Mouse (Mus musculus) brain, embryonic 14.5 days (tissue): ENCODE measurements at regions not wholly inside any gene's neighbourhood (a gene's known extent, or its start where the extent isn't known, plus 50 kb on each side); places are given as distances from the start of the nearest gene placed in this dataset.
"Not testable (repeated sequence)": the region's sequence is repeated elsewhere in the genome, so short reads cannot be mapped to it uniquely, and the experiment has no call there.

Experiments
- DNase-seq: peaks from one replicate; pipeline ENCODE4 v3.0.0-alpha.2; 2011; ENCODE audit warnings: low read depth
- CTCF ChIP-seq: fragments of 200-500 bp; IDR thresholded peaks from 2 replicates; pipeline ENCODE4 v1.5.1; 2012; ENCODE audit warnings: inconsistent platforms, mild to moderate bottlenecking, moderate library complexity, borderline replicate concordance; ENCODE audit not compliant: insufficient read depth, insufficient read length; ENCODE audit errors: extremely low read depth
- POLR2A ChIP-seq: fragments of 200-500 bp; IDR thresholded peaks from 2 replicates; pipeline ENCODE4 v1.6.1; 2012; ENCODE audit warnings: mild to moderate bottlenecking, inconsistent platforms, borderline replicate concordance; ENCODE audit not compliant: poor library complexity, insufficient read depth, insufficient read length, severe bottlenecking; ENCODE audit errors: extremely low read depth

- TF ChIP-seq CTCF (no peak), POLR2A (no peak)
- peak; percentile 53 for DNase-seq
Observed at GRCm38 (mm10) chr10:119114653-119115052, 125.2 kb downstream of the Cand1 start.

GRCm38 (mm10) chr10:119111886-119112285 lies 128.0 kb downstream of the Cand1 start:
- TF ChIP-seq CTCF (no peak), POLR2A (no peak)
- no peak for DNase-seq

GRCm38 (mm10) chr10:119111409-119111808 lies 128.4 kb downstream of the Cand1 start:
- TF ChIP-seq POLR2A = no peak
- TF ChIP-seq CTCF = no peak
- peak; percentile 54 for DNase-seq

GRCm38 (mm10) chr10:119110614-119111013 lies 129.2 kb downstream of the Cand1 start:
- DNase-seq = peak; percentile 60
- TF ChIP-seq POLR2A (no peak), CTCF (no peak)

- DNase-seq = no peak
- TF ChIP-seq POLR2A (no peak), CTCF (no peak)
Observed at GRCm38 (mm10) chr10:119109207-119109606, 130.6 kb downstream of the Cand1 start.

- TF ChIP-seq CTCF = no peak
- TF ChIP-seq POLR2A = no peak
- no peak for DNase-seq
Observed at GRCm38 (mm10) chr10:119107728-119108127, 132.1 kb downstream of the Cand1 start.

GRCm38 (mm10) chr10:119106105-119106504 lies 133.8 kb downstream of the Cand1 start:
- DNase-seq = no peak
- TF ChIP-seq CTCF (no peak), POLR2A (no peak)

GRCm38 (mm10) chr10:119105279-119105881 lies 134.5 kb downstream of the Cand1 start:
- DNase-seq = peak; percentile 60
- no peak for TF ChIP-seq POLR2A
- no peak for TF ChIP-seq CTCF

GRCm38 (mm10) chr10:119100511-119100910 lies 139.3 kb downstream of the Cand1 start:
- DNase-seq = peak; percentile 76
- TF ChIP-seq CTCF = peak; percentile 39; the same call in 1 of the 2 replicates
- TF ChIP-seq POLR2A = no peak

- TF ChIP-seq POLR2A = no peak
- no peak for TF ChIP-seq CTCF
- DNase-seq = peak; percentile 59
Observed at GRCm38 (mm10) chr10:119099092-119099792, 140.6 kb downstream of the Cand1 start.

- no peak for TF ChIP-seq CTCF
- no peak for TF ChIP-seq POLR2A
- no peak for DNase-seq
Observed at GRCm38 (mm10) chr10:119094166-119094565, 145.7 kb downstream of the Cand1 start.

- TF ChIP-seq CTCF = no peak
- no peak for TF ChIP-seq POLR2A
- DNase-seq = no peak
Observed at GRCm38 (mm10) chr10:119087886-119088285, 152.0 kb downstream of the Cand1 start.

- DNase-seq = no peak
- TF ChIP-seq POLR2A = no peak
- TF ChIP-seq CTCF = no peak
Observed at GRCm38 (mm10) chr10:119087071-119087665, 152.7 kb downstream of the Cand1 start.

GRCm38 (mm10) chr10:119086450-119086849 lies 153.4 kb downstream of the Cand1 start:
- TF ChIP-seq POLR2A (no peak), CTCF (no peak)
- no peak for DNase-seq

GRCm38 (mm10) chr10:119083431-119083830 lies 156.4 kb downstream of the Cand1 start:
- no peak for DNase-seq
- TF ChIP-seq POLR2A = no peak
- TF ChIP-seq CTCF = no peak

GRCm38 (mm10) chr10:119082861-119083260 lies 157.0 kb downstream of the Cand1 start:
- no peak for TF ChIP-seq CTCF
- TF ChIP-seq POLR2A = no peak
- DNase-seq = no peak

GRCm38 (mm10) chr10:119081766-119082165 lies 158.1 kb downstream of the Cand1 start:
- not testable (repeated sequence) for DNase-seq
